Mouse (Mus musculus): Measurements from ENCODE around the gene Slc35f6.

- TF ChIP-seq CTCF (IDR thresholded peaks at IDR 0.05; ENCODE audit: extremely low read depth, insufficient read length, insufficient replicate concordance, low read depth, low read length) (no peak), POLR2A (IDR thresholded peaks at IDR 0.05; ENCODE audit: low read depth, low read length) (no peak)
Measured at GRCm38 (mm10) chr5:30650756-30651155, 3.0 kb downstream of the Slc35f6 start.

Data from small intestine, adult 2 months (tissue).